Mouse (Mus musculus): ENCODE results near the gene Cdiptos. TPM values are rescaled to one million over a fixed set of nuclear protein-coding genes. Genes with fewer than 3 reads are reported as not detected.

The Cdiptos gene
- polyA plus RNA-seq, 1 experiment from 2014 or later: 0.88 TPM

GRCm38 (mm10) chr7:126975493-126975892 lies 405 bp downstream of the Cdiptos start:
- peak; percentile 25; the same call in 1 of the 2 replicates for ATAC-seq (replicated peaks; ENCODE audit: low FRiP score)
- Histone ChIP-seq H3K4me3 (ENCODE audit: low read depth, low read length) (peak overlapping the region; percentile 98; the same call in 1 of the 2 replicates), H3K4me2 (ENCODE audit: low read depth, low read length, severe bottlenecking) (peak overlapping the region; percentile 84), H3K9me3 (ENCODE audit: control insufficient read depth, low read length) (no peaks in the 10 kb centered on the region), H3K27me3 (ENCODE audit: control insufficient read depth, insufficient read depth, low read length) (no peaks in the 10 kb centered on the region), H3K27ac (ENCODE audit: low read depth, low read length) (no peak overlapping the region), H3K4me1 (replicated peaks; ENCODE audit: control insufficient read depth, insufficient read depth, low read length) (peaks cover 6% of the 10 kb centered on the region; the same call in 1 of the 2 replicates), H3K36me3 (ENCODE audit: control insufficient read depth, insufficient read depth, low read length) (no peaks in the 10 kb centered on the region; the same call in 1 of the 2 replicates), H3K9ac (ENCODE audit: low read length) (peak overlapping the region; percentile 41)
- WGBS: 12% methylated on average over 8 of the region's 8 CpGs
- DNase-seq (ENCODE audit: low spot score): no peak

- 51% methylated on average over 6 of the region's 6 CpGs for WGBS
- Histone ChIP-seq H3K9ac (ENCODE audit: low read length) (no peak overlapping the region), H3K4me1 (replicated peaks; ENCODE audit: control insufficient read depth, insufficient read depth, low read length) (no peaks in the 10 kb centered on the region), H3K36me3 (ENCODE audit: control insufficient read depth, insufficient read depth, low read length) (no peaks in the 10 kb centered on the region), H3K4me2 (ENCODE audit: low read depth, low read length, severe bottlenecking) (no peak overlapping the region), H3K4me3 (ENCODE audit: low read depth, low read length) (no peak overlapping the region), H3K9me3 (ENCODE audit: control insufficient read depth, low read length) (no peaks in the 10 kb centered on the region), H3K27ac (ENCODE audit: low read depth, low read length) (no peak overlapping the region), H3K27me3 (ENCODE audit: control insufficient read depth, insufficient read depth, low read length) (peaks cover 5% of the 10 kb centered on the region)
- ATAC-seq (replicated peaks; ENCODE audit: low FRiP score) (no peak), DNase-seq (ENCODE audit: low spot score) (no peak)
Observed at GRCm38 (mm10) chr7:126967361-126967760, 8.5 kb downstream of the Cdiptos start.

GRCm38 (mm10) chr7:126965568-126965967 lies 10.3 kb downstream of the Cdiptos start:
- no peak overlapping the region for H3K9ac ChIP-seq (ENCODE audit: low read length)
- 81% methylated on average over 3 of the region's 3 CpGs for WGBS
- H3K4me1 ChIP-seq (replicated peaks; ENCODE audit: control insufficient read depth, insufficient read depth, low read length): no peaks in the 10 kb centered on the region
- H3K4me2 ChIP-seq (ENCODE audit: low read depth, low read length, severe bottlenecking): no peak overlapping the region
- ATAC-seq (replicated peaks; ENCODE audit: low FRiP score) (no peak), DNase-seq (ENCODE audit: low spot score) (no peak)
- H3K27ac ChIP-seq (ENCODE audit: low read depth, low read length): no peak overlapping the region
- H3K4me3 ChIP-seq (ENCODE audit: low read depth, low read length): no peak overlapping the region
- peaks cover 8% of the 10 kb centered on the region for H3K27me3 ChIP-seq (ENCODE audit: control insufficient read depth, insufficient read depth, low read length)
- no peaks in the 10 kb centered on the region for H3K9me3 ChIP-seq (ENCODE audit: control insufficient read depth, low read length)
- no peaks in the 10 kb centered on the region for H3K36me3 ChIP-seq (ENCODE audit: control insufficient read depth, insufficient read depth, low read length)

- DNase-seq (ENCODE audit: low spot score): no peak
- Histone ChIP-seq H3K36me3 (ENCODE audit: control insufficient read depth, insufficient read depth, low read length) (no peaks in the 10 kb centered on the region), H3K27me3 (ENCODE audit: control insufficient read depth, insufficient read depth, low read length) (peaks cover 8% of the 10 kb centered on the region), H3K9ac (ENCODE audit: low read length) (no peak overlapping the region), H3K4me2 (ENCODE audit: low read depth, low read length, severe bottlenecking) (peak overlapping the region; percentile 26; the same call in 1 of the 2 replicates), H3K9me3 (ENCODE audit: control insufficient read depth, low read length) (no peaks in the 10 kb centered on the region), H3K27ac (ENCODE audit: low read depth, low read length) (no peak overlapping the region), H3K4me3 (ENCODE audit: low read depth, low read length) (no peak overlapping the region), H3K4me1 (replicated peaks; ENCODE audit: control insufficient read depth, insufficient read depth, low read length) (no peaks in the 10 kb centered on the region)
- no peak for ATAC-seq (replicated peaks; ENCODE audit: low FRiP score)
- WGBS: 28% methylated on average over 19 of the region's 19 CpGs
Observed at GRCm38 (mm10) chr7:126963548-126964286, 12.2 kb downstream of the Cdiptos start.

GRCm38 (mm10) chr7:126961965-126962364 lies 13.9 kb downstream of the Cdiptos start:
- no peak overlapping the region for H3K9ac ChIP-seq (ENCODE audit: low read length)
- DNase-seq (ENCODE audit: low spot score): no peak
- no peak overlapping the region for H3K4me2 ChIP-seq (ENCODE audit: low read depth, low read length, severe bottlenecking)
- 89% methylated on average over 4 of the region's 4 CpGs for WGBS
- H3K36me3 ChIP-seq (ENCODE audit: control insufficient read depth, insufficient read depth, low read length): no peaks in the 10 kb centered on the region
- no peak overlapping the region for H3K4me3 ChIP-seq (ENCODE audit: low read depth, low read length)
- H3K27me3 ChIP-seq (ENCODE audit: control insufficient read depth, insufficient read depth, low read length): peaks cover 8% of the 10 kb centered on the region
- no peaks in the 10 kb centered on the region for H3K9me3 ChIP-seq (ENCODE audit: control insufficient read depth, low read length)
- H3K27ac ChIP-seq (ENCODE audit: low read depth, low read length): no peak overlapping the region
- no peak for ATAC-seq (replicated peaks; ENCODE audit: low FRiP score)
- no peaks in the 10 kb centered on the region for H3K4me1 ChIP-seq (replicated peaks; ENCODE audit: control insufficient read depth, insufficient read depth, low read length)

- Histone ChIP-seq H3K9ac (ENCODE audit: low read length) (no peak overlapping the region), H3K4me2 (ENCODE audit: low read depth, low read length, severe bottlenecking) (no peak overlapping the region), H3K36me3 (ENCODE audit: control insufficient read depth, insufficient read depth, low read length) (no peaks in the 10 kb centered on the region), H3K4me1 (replicated peaks; ENCODE audit: control insufficient read depth, insufficient read depth, low read length) (no peaks in the 10 kb centered on the region), H3K27me3 (ENCODE audit: control insufficient read depth, insufficient read depth, low read length) (peaks cover 8% of the 10 kb centered on the region), H3K4me3 (ENCODE audit: low read depth, low read length) (no peak overlapping the region), H3K9me3 (ENCODE audit: control insufficient read depth, low read length) (no peaks in the 10 kb centered on the region), H3K27ac (ENCODE audit: low read depth, low read length) (no peak overlapping the region)
- DNase-seq (ENCODE audit: low spot score) (no peak), ATAC-seq (replicated peaks; ENCODE audit: low FRiP score) (no peak)
- 86% methylated on average over 5 of the region's 5 CpGs for WGBS
Observed at GRCm38 (mm10) chr7:126961095-126961494, 14.8 kb downstream of the Cdiptos start.

- no peak for DNase-seq (ENCODE audit: low spot score)
- 83% methylated on average over 9 of the region's 9 CpGs for WGBS
- no peaks in the 10 kb centered on the region for H3K4me1 ChIP-seq (replicated peaks; ENCODE audit: control insufficient read depth, insufficient read depth, low read length)
Observed at GRCm38 (mm10) chr7:126959780-126960179, 16.1 kb downstream of the Cdiptos start.

GRCm38 (mm10) chr7:126955125-126955524 lies 20.8 kb downstream of the Cdiptos start:
- DNase-seq (ENCODE audit: low spot score) (no peak), ATAC-seq (replicated peaks; ENCODE audit: low FRiP score) (no peak)
- Histone ChIP-seq H3K4me3 (ENCODE audit: low read depth, low read length) (no peak overlapping the region), H3K27me3 (ENCODE audit: control insufficient read depth, insufficient read depth, low read length) (peaks cover 17% of the 10 kb centered on the region), H3K9ac (ENCODE audit: low read length) (no peak overlapping the region), H3K9me3 (ENCODE audit: control insufficient read depth, low read length) (no peaks in the 10 kb centered on the region), H3K27ac (ENCODE audit: low read depth, low read length) (no peak overlapping the region), H3K4me1 (replicated peaks; ENCODE audit: control insufficient read depth, insufficient read depth, low read length) (peaks cover 6% of the 10 kb centered on the region; the same call in 1 of the 2 replicates), H3K36me3 (ENCODE audit: control insufficient read depth, insufficient read depth, low read length) (no peaks in the 10 kb centered on the region), H3K4me2 (ENCODE audit: low read depth, low read length, severe bottlenecking) (no peak overlapping the region)
- WGBS: 62% methylated on average over 3 of the region's 3 CpGs

More at GRCm38 (mm10) chr7:126959780-126960179, 16.1 kb downstream of the Cdiptos start:
- H3K4me2 ChIP-seq (ENCODE audit: low read depth, low read length, severe bottlenecking): no peak overlapping the region
- peaks cover 8% of the 10 kb centered on the region for H3K27me3 ChIP-seq (ENCODE audit: control insufficient read depth, insufficient read depth, low read length)
- H3K9ac ChIP-seq (ENCODE audit: low read length): no peak overlapping the region
- H3K36me3 ChIP-seq (ENCODE audit: control insufficient read depth, insufficient read depth, low read length): no peaks in the 10 kb centered on the region
- ATAC-seq (replicated peaks; ENCODE audit: low FRiP score): no peak
- H3K9me3 ChIP-seq (ENCODE audit: control insufficient read depth, low read length): no peaks in the 10 kb centered on the region
- H3K27ac ChIP-seq (ENCODE audit: low read depth, low read length): no peak overlapping the region
- H3K4me3 ChIP-seq (ENCODE audit: low read depth, low read length): no peak overlapping the region

GRCm38 (mm10) chr7:126952646-126953045 lies 23.3 kb downstream of the Cdiptos start:
- peaks cover 7% of the 10 kb centered on the region; the same call in 1 of the 2 replicates for H3K4me1 ChIP-seq (replicated peaks; ENCODE audit: control insufficient read depth, insufficient read depth, low read length)
- no peak overlapping the region for H3K4me3 ChIP-seq (ENCODE audit: low read depth, low read length)
- DNase-seq (ENCODE audit: low spot score) (no peak), ATAC-seq (replicated peaks; ENCODE audit: low FRiP score) (no peak)
- H3K36me3 ChIP-seq (ENCODE audit: control insufficient read depth, insufficient read depth, low read length): no peaks in the 10 kb centered on the region
- H3K9ac ChIP-seq (ENCODE audit: low read length): no peak overlapping the region
- no peak overlapping the region for H3K4me2 ChIP-seq (ENCODE audit: low read depth, low read length, severe bottlenecking)
- no peak overlapping the region for H3K27ac ChIP-seq (ENCODE audit: low read depth, low read length)
- peaks cover 20% of the 10 kb centered on the region for H3K27me3 ChIP-seq (ENCODE audit: control insufficient read depth, insufficient read depth, low read length)
- 3% methylated on average over 8 of the region's 8 CpGs for WGBS
- H3K9me3 ChIP-seq (ENCODE audit: control insufficient read depth, low read length): no peaks in the 10 kb centered on the region

Measured in forebrain, embryonic 11.5 days (tissue).